Mouse (Mus musculus) cerebellum, postnatal 14 days (tissue): ENCODE data around the gene Nfx1.

Experiments
- DNase-seq, 2 experiments: peaks; one replicate each; pipeline ENCODE4 v3.0.0; 2021; ENCODE audit warnings: mixed read lengths in 2 of 2

Nfx1 gene

GRCm38 (mm10) chr4:40976651-40977050, 5.9 kb downstream of the Nfx1 start:
- no peak for DNase-seq

DNA sequence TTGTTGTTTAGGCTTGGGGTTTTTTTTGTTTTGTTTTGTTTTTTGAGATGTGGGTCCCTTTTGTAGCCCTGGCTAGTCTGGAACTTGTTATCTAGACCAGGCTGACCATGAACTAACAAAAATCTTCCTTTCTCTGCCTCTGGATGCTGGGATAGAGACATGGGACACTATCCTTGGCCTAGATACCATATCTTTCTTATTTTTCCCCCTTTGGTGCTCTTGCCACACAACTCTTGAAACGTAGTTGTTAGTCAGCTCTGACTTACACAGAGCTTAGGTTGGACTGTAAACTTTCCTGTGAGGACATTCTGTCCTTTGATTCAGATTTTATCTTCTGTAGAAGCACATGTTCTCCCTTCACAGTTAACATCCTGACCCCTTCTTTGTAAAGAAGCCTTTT, 8.7 kb downstream of the Nfx1 start:
- DNase-seq, result no peak

- DNase-seq, result no peak
Observed at GRCm38 (mm10) chr4:40982486-40982885, 11.8 kb downstream of the Nfx1 start.

DNA sequence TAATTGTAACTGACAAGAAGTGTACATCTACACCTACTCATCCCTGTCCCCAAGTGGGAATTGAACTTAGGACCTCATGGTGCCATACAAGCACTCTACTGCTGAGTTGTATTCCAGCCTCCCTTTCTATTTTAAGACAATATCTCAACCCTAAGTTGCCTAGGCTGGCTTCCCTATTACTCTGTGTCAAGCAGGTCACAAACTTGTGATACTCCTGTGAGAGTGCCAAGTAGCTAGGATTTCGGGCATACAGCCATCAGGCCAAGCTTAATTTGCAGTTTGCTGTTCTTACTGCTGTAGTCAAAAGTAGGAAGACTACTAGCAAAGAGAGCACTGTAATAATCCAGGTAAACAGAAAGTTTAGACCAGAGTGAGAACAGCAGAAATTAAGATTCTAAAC, 13.0 kb downstream of the Nfx1 start:
- no peak for DNase-seq

GRCm38 (mm10) chr4:40989633-40990032, 18.9 kb downstream of the Nfx1 start:
- DNase-seq, result no peak

GRCm38 (mm10) chr4:40996302-40996701, 25.6 kb downstream of the Nfx1 start:
- DNase-seq, result no peak

DNA sequence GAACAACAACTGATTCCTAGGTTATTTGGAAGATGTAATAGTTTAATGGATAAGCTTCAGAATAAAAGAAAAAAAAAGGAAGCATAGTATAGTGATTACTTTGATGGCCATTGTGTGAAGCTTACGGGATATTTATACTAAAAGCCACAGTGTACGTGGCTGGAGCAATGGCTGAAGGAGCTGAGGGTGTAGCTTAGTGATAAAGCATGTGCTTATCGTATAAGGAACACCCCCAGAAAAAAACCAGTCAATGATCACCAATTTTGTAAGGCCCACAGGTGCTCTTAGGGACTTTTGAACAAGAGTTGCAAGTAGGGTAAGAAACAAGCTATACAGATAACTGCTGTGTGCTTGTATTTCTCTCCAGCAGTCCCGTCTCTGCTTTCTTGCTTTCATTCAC, 27.2 kb downstream of the Nfx1 start:
- DNase-seq, result no peak

GRCm38 (mm10) chr4:41000271-41000670, 29.6 kb downstream of the Nfx1 start:
- no peak for DNase-seq

DNA sequence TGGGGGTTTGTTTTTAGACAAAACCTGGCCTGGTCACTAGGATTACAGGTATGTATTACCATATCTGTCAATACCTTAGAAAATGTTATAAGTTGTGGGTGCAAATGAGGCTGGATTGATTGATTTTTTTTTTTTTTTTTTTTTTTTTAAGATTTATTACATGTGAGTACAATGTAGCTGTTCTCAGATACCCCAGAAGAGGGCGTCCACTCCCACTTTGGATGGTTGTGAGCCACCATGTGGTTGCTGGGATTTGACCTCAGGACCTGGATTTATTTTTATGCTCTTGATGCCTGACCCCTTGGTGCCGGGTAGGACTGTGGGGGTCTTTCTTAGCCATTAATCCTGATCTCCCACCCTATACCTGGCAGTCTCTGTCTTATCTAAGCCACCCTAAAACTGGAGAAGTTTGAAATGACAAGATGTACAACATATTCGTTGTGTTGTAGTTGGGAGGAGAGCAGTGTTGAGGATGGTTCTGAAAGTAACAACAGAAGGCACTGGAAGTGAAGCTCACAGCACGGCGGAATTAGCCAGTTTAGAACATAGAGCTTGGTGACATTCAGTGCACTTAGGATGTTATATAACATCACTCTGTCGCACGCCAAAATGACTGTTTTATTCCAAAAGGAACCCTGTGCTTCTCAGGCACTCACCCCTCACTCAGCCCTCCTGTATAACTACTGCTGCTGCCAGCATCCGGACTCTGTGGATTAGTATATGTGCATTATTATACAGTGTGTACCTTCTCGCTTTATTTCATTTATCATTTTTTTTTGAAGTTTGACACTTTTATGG, 30.3 kb downstream of the Nfx1 start:
- peak in 1 of 2 experiments; percentile 18 for DNase-seq

GRCm38 (mm10) chr4:41013351-41013750, 42.6 kb downstream of the Nfx1 start:
- no peak for DNase-seq

DNA sequence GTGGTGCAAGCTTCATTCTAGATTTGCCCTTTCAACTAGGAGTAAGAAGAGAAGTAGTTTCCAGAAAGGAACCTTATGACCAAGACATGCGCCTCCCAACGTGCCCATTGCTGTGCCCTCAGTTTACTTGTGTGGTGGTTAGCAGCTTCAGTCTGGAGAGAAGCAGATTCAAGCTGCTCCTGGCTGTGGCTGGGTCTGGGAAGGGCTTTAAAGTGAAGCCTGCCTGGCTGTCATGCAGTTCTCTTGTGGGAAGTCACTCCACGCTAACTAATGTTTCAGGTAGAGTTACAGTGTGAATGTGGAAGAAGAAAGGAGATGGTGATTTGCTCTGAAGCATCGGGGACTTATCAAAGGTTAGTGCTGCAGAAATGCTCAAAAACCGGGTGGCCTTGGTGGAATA, 45.1 kb downstream of the Nfx1 start:
- no peak for DNase-seq

- DNase-seq, result no peak
Observed at GRCm38 (mm10) chr4:41021094-41021493, 50.4 kb downstream of the Nfx1 start.

GRCm38 (mm10) chr4:41026086-41026787, 55.5 kb downstream of the Nfx1 start:
- DNase-seq, result no peak

DNA sequence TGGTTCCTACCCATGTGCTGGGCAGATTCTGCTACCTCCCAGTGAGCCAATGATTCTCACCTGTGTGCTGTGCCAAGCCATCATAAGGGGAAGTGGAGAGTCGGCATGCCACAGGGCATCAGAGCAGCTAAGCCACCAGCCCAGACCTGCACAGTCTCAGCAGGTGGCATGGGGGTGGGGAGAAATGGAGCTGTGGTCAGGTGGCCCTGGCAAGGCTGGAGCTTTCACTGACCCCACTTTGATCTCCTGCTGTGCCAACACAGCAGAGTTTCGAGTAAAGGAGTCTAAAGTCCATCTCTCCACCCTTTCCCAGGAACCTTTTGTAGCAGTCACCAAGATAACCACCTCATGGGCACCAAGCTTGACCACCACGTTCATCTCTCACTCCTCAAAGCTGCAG, 57.2 kb downstream of the Nfx1 start:
- peak in 1 of 2 experiments; percentile 17 for DNase-seq

- no peak for DNase-seq
Observed at GRCm38 (mm10) chr4:41028272-41028671, 57.6 kb downstream of the Nfx1 start.

DNA sequence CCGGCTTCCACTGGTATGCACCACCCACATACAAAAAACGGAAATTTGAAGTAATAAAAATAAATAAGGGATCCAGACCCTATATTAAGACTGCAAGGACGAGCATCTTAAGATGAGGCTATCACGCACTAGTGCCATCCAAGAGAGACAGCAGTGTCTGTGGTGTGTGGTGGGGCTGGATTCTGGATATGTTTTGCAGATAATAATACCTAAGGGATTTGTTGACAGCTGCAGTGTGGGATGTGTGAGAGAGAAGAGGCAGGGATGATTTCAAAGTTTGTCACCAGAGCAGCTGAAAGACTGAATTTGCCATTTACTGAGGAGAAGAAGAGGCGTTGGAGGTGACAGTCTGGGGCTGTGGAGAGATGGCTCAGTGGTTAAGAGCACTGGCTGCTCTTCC, 58.7 kb downstream of the Nfx1 start:
- no peak for DNase-seq

DNA sequence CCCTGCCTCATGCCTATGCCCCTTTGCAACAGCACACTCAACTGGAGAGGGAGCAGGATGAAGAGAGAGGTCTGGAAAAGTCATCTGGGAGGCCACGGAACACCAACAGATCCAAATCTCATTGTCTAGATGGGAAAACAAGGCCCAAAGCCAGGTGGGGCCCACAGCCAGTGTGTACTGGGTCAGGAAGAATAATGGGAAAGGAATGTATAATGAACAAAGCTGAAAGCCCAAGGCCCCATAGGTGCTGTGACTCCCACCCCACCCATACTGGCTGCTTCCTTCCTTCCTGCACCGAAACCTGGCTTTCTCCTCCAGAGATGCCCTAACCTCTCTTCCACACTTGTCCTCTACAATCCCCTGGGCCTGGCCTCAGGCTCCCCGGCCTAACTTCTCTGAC, 60.5 kb downstream of the Nfx1 start:
- no peak for DNase-seq

DNA sequence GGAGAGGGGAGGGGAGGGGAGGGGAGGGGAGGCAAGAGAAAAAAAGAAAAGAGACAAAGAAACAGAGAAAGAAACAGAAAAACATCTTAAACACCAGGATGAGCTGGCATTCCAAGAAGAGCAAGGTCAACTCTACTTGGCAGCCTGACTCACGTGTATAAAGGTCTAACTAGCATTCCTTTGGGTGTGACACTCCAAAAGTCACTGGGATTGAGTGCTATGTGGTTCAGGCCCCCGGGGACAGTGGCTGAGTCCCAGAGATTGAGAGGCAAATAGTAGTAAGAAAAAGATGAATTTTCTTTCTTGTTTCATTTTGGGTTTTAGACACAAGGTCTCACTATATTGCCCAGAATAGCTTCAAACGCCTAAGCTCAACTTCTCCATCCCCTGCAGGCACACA, 67.2 kb downstream of the Nfx1 start:
- no peak for DNase-seq

DNA sequence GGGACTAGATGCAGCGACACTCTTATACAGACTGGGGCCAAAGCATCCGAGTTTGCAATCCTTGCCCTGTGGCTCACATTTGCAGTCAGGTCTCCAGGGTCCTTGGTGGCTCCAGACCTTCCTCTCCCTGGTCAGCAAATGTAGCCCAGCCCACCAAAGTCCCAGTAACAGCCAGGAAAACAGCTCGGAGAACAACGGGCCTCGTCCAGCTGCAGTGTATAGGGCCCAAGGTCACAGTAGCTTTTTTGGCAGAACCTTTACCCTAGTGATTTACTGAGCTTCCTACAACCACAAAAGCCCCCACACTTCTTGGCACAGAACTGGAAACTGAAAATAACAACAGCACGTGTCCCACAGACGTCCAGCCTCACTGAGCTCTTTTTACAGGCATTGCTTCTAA, 70.3 kb downstream of the Nfx1 start:
- no peak for DNase-seq

GRCm38 (mm10) chr4:41042880-41043279, 72.2 kb downstream of the Nfx1 start:
- no peak for DNase-seq

DNA sequence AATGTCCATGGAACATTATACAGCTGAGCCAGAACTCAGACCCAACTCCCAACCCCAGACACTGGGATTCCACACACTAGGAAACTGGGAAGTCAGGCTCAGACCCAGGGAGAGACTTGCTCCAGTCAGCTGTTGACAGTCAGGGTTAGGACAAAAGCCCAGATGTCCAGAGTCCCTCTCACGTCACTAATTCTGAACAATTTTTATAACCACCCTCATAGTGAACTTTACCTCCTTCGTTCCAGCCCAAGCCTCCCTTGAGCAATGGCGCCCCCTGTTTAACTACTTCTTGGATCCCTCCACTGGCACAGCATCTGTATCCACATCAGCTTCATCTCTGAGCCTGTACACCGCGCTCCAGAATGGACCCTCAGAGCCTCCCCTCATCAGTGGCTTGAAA, 73.3 kb downstream of the Nfx1 start:
- no peak for DNase-seq

GRCm38 (mm10) chr4:41045288-41045687, 74.6 kb downstream of the Nfx1 start:
- DNase-seq, result no peak

DNA sequence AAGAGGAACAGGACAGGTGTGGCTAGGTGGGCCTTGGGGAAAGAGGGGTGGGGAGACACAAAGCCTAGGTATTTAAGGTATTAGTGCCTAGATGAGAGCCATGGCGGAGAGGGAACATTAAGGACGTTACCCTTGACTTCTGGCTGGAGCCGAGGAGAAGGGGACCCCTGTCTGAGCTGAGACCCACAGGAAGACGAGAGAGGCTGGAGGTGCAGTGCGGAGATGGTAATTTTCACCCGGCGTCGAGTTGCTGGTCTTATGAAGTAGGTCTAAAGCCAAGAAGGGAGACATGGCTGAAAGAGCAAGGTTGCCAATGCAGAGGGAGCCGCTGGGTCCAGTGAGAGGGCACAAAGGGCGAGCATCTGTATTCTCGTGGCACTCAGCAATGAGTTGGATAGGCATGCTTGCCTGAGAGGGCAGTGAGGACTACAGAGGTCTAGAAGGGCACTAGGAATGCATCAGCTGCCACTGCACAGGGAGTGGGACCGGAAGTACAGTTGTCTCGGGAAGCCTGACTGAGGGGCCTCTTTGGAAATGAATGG, 75.6 kb downstream of the Nfx1 start:
- DNase-seq, result no peak
